Mouse (Mus musculus): Measurements from ENCODE around the gene H2-Ob. TPM values are rescaled to one million over a fixed set of nuclear protein-coding genes. Genes with fewer than 3 reads are reported as not detected.
A peak's percentile ranks its signal among the peaks of the same experiment; 100 is the strongest.

Gene H2-Ob
- polyA plus RNA-seq, 1 experiment from 2014 or later: 0.11 TPM

DNA sequence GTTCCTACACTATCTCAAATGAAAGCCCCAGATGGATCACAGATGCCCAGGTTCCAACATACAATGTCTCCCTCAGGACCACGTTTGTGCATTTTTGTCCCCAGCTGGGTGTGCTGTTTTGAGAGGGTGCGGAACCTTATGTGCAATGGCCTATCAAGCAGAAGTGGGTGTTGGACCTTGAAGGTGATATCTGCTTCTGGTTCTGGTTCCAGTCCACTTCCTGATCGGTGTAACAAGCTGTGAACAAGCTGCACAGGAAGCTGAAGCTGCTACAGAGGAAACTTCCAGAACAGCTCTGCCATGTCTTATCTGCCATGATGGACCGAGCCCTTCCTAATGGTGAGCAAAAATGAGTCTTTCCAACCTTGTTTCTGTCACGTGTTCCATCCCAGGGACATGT is 17.8 kb downstream of the H2-Ob start:
- Histone ChIP-seq H3K4me1 (replicated peaks; ENCODE audit: control insufficient read depth, insufficient read depth, low read length) (peaks cover 12% of the 10 kb centered on the region), H3K4me3 (ENCODE audit: low read depth, low read length) (no peak overlapping the region), H3K9me3 (ENCODE audit: control insufficient read depth, low read length) (no peaks in the 10 kb centered on the region; the same call in 1 of the 2 replicates), H3K4me2 (ENCODE audit: low read length) (no peak overlapping the region), H3K36me3 (ENCODE audit: control insufficient read depth, insufficient read depth, low read length) (no peaks in the 10 kb centered on the region), H3K27ac (ENCODE audit: low read depth) (no peak overlapping the region), H3K9ac (ENCODE audit: low read length) (no peak overlapping the region), H3K27me3 (replicated peaks; ENCODE audit: control insufficient read depth, insufficient read depth, low read length) (peaks cover 5% of the 10 kb centered on the region; the same call in 1 of the 2 replicates)
- DNase-seq (ENCODE audit: low spot score): no peak
- WGBS: 79% methylated on average over 5 of the region's 5 CpGs
- no peak for ATAC-seq (replicated peaks; ENCODE audit: low FRiP score, low TSS enrichment, low read depth)

DNA sequence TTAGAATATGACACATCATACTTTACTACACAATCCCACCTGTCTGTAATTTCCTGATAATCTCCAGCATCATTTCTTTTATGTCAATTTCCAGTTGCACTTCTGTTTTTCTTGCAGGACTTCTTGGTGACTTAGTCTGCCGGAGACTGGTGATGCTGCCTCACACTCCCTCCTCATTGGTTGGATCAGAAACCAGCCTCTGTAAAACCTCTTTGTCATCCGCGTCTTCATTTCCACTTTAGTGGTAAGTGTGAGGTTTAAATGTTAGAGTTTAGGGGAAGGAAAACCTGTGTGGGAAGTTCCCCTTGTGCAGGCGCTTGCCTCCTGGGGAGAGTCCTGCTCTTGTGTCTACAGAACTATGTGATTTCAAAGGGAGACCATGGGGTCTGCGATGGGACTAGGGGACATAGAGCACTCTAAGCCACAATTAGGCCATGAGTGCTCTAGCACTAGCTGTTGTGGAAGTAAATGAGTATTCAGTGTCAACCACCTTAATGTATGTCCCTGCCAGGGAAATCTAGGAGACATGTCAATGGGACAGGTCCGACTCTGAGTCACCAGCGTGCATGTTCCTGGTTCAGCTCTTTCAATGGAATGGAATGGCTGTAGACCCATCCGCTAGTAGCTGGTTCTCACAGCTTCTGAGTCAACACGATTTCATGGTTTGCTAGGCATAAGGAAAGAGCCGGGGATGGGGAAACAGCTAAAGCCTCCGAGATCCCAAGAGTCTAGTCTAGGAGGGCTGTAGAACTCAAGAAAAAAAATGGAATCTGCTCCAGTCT is 19.1 kb downstream of the H2-Ob start, which contains the start of gene H2-Ab1:
H2-Ab1 (plus strand) TSS at position 96 of the 782 bp plus-strand sequence.
- Histone ChIP-seq H3K4me1 (replicated peaks; ENCODE audit: control insufficient read depth, insufficient read depth, low read length) (peaks cover 15% of the 10 kb centered on the region), H3K27ac (ENCODE audit: low read depth) (no peak within 1 kb of the TSS), H3K9me3 (ENCODE audit: control insufficient read depth, low read length) (no peaks in the 10 kb centered on the region; the same call in 1 of the 2 replicates), H3K4me3 (ENCODE audit: low read depth, low read length) (no peak within 1 kb of the TSS), H3K4me2 (ENCODE audit: low read length) (no peak within 1 kb of the TSS), H3K9ac (ENCODE audit: low read length) (no peak within 1 kb of the TSS), H3K36me3 (ENCODE audit: control insufficient read depth, insufficient read depth, low read length) (no peaks in the 10 kb centered on the region), H3K27me3 (replicated peaks; ENCODE audit: control insufficient read depth, insufficient read depth, low read length) (peaks cover 11% of the 10 kb centered on the region; the same call in 1 of the 2 replicates)
- DNase-seq (ENCODE audit: low spot score) (peak; percentile 88), ATAC-seq (replicated peaks; ENCODE audit: low FRiP score, low TSS enrichment, low read depth) (no peak)
- WGBS: 71% methylated on average over 11 of the region's 11 CpGs

DNA sequence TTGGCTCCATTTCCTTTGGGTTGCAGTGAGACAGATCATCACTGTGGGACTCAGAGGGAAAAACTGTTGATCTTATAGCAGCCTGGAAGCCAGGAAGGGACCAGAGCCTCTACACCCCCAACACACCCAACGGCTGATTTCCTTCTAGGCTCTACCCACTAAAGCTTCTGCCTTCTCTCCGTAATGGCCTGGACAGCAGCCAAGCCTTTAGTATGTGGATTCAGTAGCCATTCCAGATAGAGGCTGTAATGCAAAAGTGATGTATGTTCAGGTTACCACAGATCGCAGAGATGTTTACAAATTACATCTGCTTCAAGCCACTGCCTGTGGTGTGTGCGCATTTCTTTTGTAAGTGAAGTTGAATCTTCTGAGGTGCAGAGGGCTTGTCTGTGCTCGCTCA is 21.8 kb downstream of the H2-Ob start:
- Histone ChIP-seq H3K27ac (ENCODE audit: low read depth) (no peak overlapping the region), H3K4me2 (ENCODE audit: low read length) (no peak overlapping the region), H3K9me3 (ENCODE audit: control insufficient read depth, low read length) (no peaks in the 10 kb centered on the region), H3K4me3 (ENCODE audit: low read depth, low read length) (no peak overlapping the region), H3K36me3 (ENCODE audit: control insufficient read depth, insufficient read depth, low read length) (no peaks in the 10 kb centered on the region), H3K4me1 (replicated peaks; ENCODE audit: control insufficient read depth, insufficient read depth, low read length) (peaks cover 19% of the 10 kb centered on the region), H3K27me3 (replicated peaks; ENCODE audit: control insufficient read depth, insufficient read depth, low read length) (peaks cover 33% of the 10 kb centered on the region), H3K9ac (ENCODE audit: low read length) (no peak overlapping the region)
- WGBS: 34% methylated on average over 5 of the region's 5 CpGs
- no peak for DNase-seq (ENCODE audit: low spot score)
- ATAC-seq (replicated peaks; ENCODE audit: low FRiP score, low TSS enrichment, low read depth): no peak

DNA sequence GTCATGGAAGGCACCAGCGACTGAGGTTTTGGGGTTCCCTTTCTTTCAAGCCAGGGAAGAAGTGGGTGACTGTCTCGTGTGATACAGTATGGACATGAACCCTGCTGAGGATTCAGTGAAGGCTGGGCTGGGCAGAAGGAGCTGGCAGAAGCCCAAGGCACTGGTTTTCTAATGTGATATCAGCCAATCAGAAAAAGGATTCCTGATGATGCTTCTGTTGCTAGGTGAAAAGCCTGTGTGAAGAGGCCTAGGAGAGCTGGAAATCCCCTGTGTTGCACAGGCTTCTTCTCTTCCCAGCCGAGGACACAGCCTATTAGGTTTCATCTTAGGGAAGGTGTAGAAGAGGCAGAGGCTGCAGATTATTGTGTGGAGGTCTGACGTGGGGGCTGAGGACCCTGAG is 22.8 kb downstream of the H2-Ob start:
- Histone ChIP-seq H3K27me3 (replicated peaks; ENCODE audit: control insufficient read depth, insufficient read depth, low read length) (peaks cover 33% of the 10 kb centered on the region), H3K9me3 (ENCODE audit: control insufficient read depth, low read length) (no peaks in the 10 kb centered on the region), H3K4me2 (ENCODE audit: low read length) (no peak overlapping the region), H3K4me3 (ENCODE audit: low read depth, low read length) (no peak overlapping the region), H3K27ac (ENCODE audit: low read depth) (no peak overlapping the region), H3K4me1 (replicated peaks; ENCODE audit: control insufficient read depth, insufficient read depth, low read length) (peaks cover 19% of the 10 kb centered on the region), H3K9ac (ENCODE audit: low read length) (no peak overlapping the region), H3K36me3 (ENCODE audit: control insufficient read depth, insufficient read depth, low read length) (no peaks in the 10 kb centered on the region)
- ATAC-seq (replicated peaks; ENCODE audit: low FRiP score, low TSS enrichment, low read depth) (peak; percentile 70), DNase-seq (ENCODE audit: low spot score) (peak; percentile 74)
- WGBS: 28% methylated on average over 4 of the region's 4 CpGs

DNA sequence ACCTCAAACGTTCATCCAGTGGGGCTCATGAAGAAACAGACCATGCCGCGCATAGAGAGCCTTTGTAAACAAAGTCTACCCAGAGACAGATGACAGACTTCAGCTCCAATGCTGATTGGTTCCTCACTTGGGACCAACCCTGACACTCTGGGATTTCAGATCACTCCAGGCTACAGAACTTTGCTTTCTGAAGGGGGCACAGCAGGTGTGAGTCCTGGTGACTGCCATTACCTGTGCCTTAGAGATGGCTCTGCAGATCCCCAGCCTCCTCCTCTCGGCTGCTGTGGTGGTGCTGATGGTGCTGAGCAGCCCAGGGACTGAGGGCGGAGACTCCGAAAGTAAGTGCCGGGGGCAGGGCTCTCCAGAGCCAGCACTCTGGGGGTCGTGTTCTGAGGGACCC is 24.4 kb downstream of the H2-Ob start:
- H3K36me3 ChIP-seq (ENCODE audit: control insufficient read depth, insufficient read depth, low read length): no peaks in the 10 kb centered on the region
- peaks cover 33% of the 10 kb centered on the region for H3K27me3 ChIP-seq (replicated peaks; ENCODE audit: control insufficient read depth, insufficient read depth, low read length)
- DNase-seq (ENCODE audit: low spot score) (peak; percentile 92), ATAC-seq (replicated peaks; ENCODE audit: low FRiP score, low TSS enrichment, low read depth) (peak; percentile 81; the same call in 1 of the 2 replicates)
- peak overlapping the region; percentile 96 for H3K4me2 ChIP-seq (ENCODE audit: low read length)
- no peaks in the 10 kb centered on the region for H3K9me3 ChIP-seq (ENCODE audit: control insufficient read depth, low read length)
- peaks cover 19% of the 10 kb centered on the region for H3K4me1 ChIP-seq (replicated peaks; ENCODE audit: control insufficient read depth, insufficient read depth, low read length)
- peak overlapping the region; percentile 40 for H3K4me3 ChIP-seq (ENCODE audit: low read depth, low read length)
- WGBS: 0% methylated on average over 8 of the region's 8 CpGs
- no peak overlapping the region for H3K9ac ChIP-seq (ENCODE audit: low read length)
- no peak overlapping the region for H3K27ac ChIP-seq (ENCODE audit: low read depth)

DNA sequence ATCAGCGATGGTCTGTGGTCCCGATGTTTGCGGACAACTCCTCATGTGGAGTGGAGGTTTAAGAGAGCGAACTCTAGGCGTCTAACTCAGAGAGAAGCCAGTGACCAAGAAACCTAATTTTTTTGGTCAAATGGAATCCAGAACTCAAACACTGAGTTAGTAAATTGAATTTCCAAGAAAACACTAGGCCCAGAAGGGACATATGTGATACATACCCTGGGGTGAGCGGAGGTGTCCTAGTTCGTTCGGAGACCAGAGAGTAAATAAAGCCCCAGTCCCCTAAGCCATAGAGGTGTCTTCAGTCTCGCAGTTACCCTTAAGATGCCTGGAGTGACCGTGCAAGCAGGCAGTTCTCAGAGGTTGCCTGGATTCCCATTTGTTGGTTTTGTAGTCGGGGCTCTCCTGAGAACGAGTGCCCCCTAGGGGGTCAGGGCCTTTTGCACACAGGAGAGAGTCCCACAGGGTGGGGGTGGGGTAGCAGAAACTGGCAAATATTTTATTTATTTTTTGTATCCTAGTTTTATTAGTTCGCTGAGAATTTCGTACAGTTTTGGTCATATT is 25.2 kb downstream of the H2-Ob start:
- DNase-seq (ENCODE audit: low spot score) (peak; percentile 64), ATAC-seq (replicated peaks; ENCODE audit: low FRiP score, low TSS enrichment, low read depth) (no peak)
- Histone ChIP-seq H3K4me2 (ENCODE audit: low read length) (peak overlapping the region; percentile 96), H3K4me3 (ENCODE audit: low read depth, low read length) (peak overlapping the region; percentile 40), H3K9ac (ENCODE audit: low read length) (no peak overlapping the region), H3K27me3 (replicated peaks; ENCODE audit: control insufficient read depth, insufficient read depth, low read length) (peaks cover 28% of the 10 kb centered on the region), H3K9me3 (ENCODE audit: control insufficient read depth, low read length) (no peaks in the 10 kb centered on the region), H3K36me3 (ENCODE audit: control insufficient read depth, insufficient read depth, low read length) (no peaks in the 10 kb centered on the region), H3K27ac (ENCODE audit: low read depth) (no peak overlapping the region), H3K4me1 (replicated peaks; ENCODE audit: control insufficient read depth, insufficient read depth, low read length) (peaks cover 19% of the 10 kb centered on the region)
- 7% methylated on average over 14 of the region's 14 CpGs for WGBS

DNA sequence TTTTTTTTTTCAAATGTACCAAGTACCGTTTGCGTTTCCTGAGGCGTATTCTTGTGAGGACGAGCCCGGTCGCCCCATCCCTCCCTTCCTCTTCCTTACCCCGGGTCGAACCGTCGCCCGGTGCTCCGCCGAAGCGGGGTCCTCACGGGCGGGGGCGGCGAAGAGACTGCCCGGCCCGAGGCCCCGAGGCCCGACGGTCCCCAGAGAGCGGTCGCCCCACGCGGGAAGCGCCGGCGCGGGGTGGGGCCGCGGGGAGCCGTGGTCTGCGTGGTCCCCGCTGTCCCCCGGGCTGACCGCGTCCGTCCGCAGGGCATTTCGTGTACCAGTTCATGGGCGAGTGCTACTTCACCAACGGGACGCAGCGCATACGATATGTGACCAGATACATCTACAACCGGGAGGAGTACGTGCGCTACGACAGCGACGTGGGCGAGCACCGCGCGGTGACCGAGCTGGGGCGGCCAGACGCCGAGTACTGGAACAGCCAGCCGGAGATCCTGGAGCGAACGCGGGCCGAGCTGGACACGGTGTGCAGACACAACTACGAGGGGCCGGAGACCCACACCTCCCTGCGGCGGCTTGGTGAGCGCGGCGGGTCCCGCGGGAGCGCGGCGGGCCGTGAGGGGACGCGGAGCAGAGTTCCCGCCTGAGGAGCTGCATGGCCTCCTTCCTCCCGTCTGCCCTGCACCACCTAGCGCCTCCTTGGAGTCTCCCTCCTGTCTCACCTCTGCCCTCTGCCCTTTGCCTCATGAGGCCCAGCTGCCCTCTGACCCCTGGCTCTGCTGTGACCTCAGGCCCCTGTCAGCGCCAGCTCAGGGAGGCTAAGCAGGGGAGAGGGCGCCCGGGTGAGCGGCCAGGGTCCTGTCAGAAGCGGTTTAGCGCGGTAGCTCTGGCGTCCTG is 26.0 kb downstream of the H2-Ob start:
- Histone ChIP-seq H3K9ac (ENCODE audit: low read length) (peak overlapping the region; percentile 47), H3K4me1 (replicated peaks; ENCODE audit: control insufficient read depth, insufficient read depth, low read length) (peaks cover 19% of the 10 kb centered on the region), H3K9me3 (ENCODE audit: control insufficient read depth, low read length) (no peaks in the 10 kb centered on the region), H3K27ac (ENCODE audit: low read depth) (no peak overlapping the region), H3K27me3 (replicated peaks; ENCODE audit: control insufficient read depth, insufficient read depth, low read length) (peaks cover 28% of the 10 kb centered on the region), H3K4me2 (ENCODE audit: low read length) (peak overlapping the region; percentile 96), H3K36me3 (ENCODE audit: control insufficient read depth, insufficient read depth, low read length) (no peaks in the 10 kb centered on the region), H3K4me3 (ENCODE audit: low read depth, low read length) (peak overlapping the region; percentile 40)
- ATAC-seq (replicated peaks; ENCODE audit: low FRiP score, low TSS enrichment, low read depth): peak; percentile 34; the same call in 1 of the 2 replicates
- peak; percentile 81 for DNase-seq (ENCODE audit: low spot score)
- 1% methylated on average over 85 of the region's 93 CpGs for WGBS

DNA sequence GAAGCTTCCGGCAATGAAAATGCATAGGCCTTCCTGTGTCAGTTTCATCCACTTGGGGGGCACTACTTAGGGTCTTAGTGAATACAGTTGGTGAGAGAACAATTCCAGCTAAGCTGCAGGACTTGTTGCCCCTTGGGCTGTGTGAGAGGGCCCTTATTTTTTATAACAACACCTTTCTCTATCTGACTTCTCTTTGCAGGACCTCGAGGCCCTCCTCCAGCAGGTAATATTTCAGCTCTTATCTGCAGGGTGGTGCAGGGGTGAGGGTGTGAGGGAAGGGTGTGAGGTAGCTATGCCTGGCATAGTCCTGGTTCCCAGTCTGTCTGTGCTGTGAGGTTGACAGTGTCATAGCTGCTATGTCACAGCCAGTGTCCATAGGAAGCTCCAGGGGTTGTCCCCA is 29.6 kb downstream of the H2-Ob start:
- H3K36me3 ChIP-seq (ENCODE audit: control insufficient read depth, insufficient read depth, low read length): no peaks in the 10 kb centered on the region
- DNase-seq (ENCODE audit: low spot score) (no peak), ATAC-seq (replicated peaks; ENCODE audit: low FRiP score, low TSS enrichment, low read depth) (no peak)
- H3K9me3 ChIP-seq (ENCODE audit: control insufficient read depth, low read length): no peaks in the 10 kb centered on the region
- no peak overlapping the region for H3K9ac ChIP-seq (ENCODE audit: low read length)
- WGBS: 67% methylated on average over 2 of the region's 2 CpGs
- no peak overlapping the region for H3K27ac ChIP-seq (ENCODE audit: low read depth)
- no peak overlapping the region for H3K4me2 ChIP-seq (ENCODE audit: low read length)
- H3K27me3 ChIP-seq (replicated peaks; ENCODE audit: control insufficient read depth, insufficient read depth, low read length): peaks cover 22% of the 10 kb centered on the region
- no peak overlapping the region for H3K4me3 ChIP-seq (ENCODE audit: low read depth, low read length)
- H3K4me1 ChIP-seq (replicated peaks; ENCODE audit: control insufficient read depth, insufficient read depth, low read length): peaks cover 4% of the 10 kb centered on the region; the same call in 1 of the 2 replicates

Measured in intestine, embryonic 14.5 days (tissue).